Mouse (Mus musculus) right cerebral cortex, postnatal 25 days (tissue): Measurements from ENCODE around the gene Ppm1h.

Experiments used
- DNase-seq: peaks from one replicate; pipeline ENCODE4 v3.0.0; 2022

The Ppm1h gene

GRCm38 (mm10) chr10:122819808-122820207 is 141.2 kb downstream of the Ppm1h start:
- no peak for DNase-seq

DNA sequence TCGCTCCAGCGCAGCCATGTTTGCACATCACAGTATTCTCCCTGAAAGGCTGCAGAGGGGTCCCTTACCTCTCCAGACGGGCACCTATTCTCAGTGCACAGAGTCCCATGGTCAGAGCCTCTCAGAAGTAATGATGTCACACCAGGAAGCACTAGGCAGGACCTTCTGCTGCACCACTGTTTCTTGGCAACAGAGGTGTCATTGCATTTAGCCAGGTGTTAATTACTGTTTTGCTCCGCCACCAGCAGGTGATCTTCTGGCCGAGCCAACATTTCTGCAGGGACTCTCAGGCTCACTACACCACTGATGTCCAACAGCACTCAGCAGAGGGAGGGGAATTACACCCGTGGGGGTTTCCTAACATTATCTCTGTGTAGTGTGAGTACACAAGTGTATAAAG is 143.0 kb downstream of the Ppm1h start:
- no peak for DNase-seq

DNA sequence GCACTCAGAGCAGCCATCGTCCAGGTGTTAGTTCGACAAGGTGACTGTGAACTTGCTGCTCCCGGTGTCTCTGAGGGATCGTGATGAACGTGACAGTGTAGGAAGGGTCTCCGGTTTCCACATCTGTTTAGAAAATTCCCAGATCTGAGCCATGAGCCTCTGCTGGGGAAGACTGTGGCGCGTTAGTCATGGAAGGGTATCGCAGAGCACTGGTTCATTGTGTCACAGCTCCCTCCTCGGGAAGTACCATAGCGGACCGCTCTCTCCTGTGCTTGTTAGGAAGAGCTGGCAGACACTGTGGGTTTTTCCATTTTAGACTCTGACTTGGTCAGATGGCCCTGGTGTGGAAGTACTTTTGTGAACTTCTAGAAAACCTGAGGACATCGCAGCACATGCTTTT is 145.1 kb downstream of the Ppm1h start:
- no peak for DNase-seq

DNA sequence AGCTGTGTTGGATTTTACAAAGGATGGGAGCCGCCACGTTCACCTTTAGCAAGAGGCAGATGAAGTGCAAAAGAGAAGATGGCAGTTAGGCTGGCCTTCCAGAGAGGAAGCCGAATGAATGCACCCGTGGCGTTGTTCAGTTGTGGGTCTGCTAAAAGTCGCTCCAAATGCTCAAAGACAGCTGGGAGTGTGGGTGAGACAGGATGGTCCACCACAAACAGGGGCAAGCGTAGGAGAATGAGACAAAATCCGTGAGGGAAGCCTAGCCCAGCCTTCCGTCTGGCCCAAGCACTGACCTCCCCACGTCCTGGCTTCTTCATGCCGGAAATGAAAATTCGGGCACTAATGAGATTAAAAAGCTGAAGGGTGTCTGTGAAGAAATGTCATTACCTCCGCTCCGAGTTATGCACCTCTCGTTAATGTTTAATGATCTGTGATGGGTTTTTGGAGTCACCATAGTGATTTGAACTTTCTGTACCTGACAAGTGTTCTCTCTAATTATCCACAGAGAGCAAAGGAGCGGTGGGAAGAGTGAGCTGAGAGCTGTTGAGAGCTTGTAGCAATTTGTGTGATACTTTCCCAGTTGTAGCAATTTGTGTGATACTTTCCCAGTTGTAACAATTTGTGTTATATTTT is 148.3 kb downstream of the Ppm1h start:
- no peak for DNase-seq

DNA sequence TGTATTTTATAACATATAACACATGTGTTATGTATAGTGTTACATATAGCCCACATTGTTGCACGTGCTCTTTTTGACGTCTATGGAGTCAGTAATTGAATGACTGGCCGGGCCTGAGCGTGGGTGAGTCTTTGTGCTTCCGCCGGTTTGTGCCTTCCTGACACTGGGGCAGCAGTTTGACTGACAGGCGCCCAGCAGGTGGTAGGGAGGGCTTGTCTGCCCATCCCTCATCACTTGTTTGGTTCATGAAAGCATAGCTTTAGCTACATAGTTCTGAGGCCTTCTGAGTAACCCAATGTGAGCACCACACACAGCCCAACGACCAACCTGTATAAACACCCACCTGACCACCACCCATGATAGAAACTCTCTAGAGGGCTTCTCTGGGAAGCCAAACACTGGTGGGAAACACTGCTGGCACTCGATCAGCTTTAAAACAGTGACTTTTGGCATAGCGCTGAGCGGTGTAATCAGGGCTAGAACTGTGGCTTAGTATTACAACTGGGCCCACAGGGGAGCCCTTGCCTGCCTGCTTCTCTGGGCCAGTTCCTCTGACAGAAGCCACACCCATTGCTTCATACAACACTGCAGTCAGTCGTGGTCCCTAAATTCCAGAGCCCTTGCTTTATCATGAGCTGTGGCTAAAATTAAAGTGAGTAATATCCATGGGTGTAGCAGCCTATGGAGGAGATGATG is 149.3 kb downstream of the Ppm1h start:
- DNase-seq: no peak

DNA sequence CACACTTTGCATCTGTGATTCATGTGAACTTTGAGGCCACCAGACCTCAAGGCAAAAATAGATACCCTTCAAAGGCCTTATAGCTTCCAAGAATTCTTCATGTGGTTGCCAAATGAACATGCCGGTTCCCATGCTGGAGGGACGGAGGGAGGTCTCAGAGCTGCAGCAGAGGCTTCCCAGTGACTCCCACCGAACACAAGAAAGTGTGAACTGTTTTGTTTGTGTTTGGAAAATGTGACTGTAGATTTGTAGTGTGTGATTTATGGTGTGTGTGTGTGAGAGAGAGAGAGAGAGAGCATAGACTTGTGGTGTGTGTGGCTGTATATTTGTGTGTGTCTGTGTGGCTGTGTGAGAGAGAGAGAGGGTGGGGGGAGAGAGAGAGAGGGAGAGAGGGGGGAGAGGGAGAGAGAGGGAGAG is 151.2 kb downstream of the Ppm1h start:
- DNase-seq: no peak

DNA sequence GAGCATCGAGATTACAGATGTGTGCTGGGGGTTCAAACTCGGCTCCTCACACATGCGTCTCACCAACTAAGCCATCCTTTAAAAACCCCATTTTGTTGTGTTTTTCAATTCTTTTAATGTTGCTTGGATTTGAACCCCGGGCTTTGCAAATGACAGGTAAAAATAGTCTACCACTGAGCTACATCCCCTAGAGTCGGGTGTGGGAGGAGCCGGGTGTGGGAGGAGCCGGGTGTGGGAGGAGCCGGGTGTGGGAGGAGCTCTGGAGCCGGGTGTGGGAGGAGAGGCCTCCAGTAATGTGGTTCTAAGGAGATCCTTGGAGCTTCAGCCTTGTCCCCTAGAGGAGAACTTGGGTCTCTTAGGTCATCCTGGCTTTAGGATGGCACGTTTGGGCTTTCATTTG is 152.1 kb downstream of the Ppm1h start:
- no peak for DNase-seq

- DNase-seq: no peak
Observed at GRCm38 (mm10) chr10:122842014-122842413, 163.5 kb downstream of the Ppm1h start.

- DNase-seq: no peak
Observed at GRCm38 (mm10) chr10:122842961-122843360, 164.4 kb downstream of the Ppm1h start.

GRCm38 (mm10) chr10:122845471-122845870 is 166.9 kb downstream of the Ppm1h start:
- peak; percentile 31 for DNase-seq

GRCm38 (mm10) chr10:122846476-122846875 is 167.9 kb downstream of the Ppm1h start:
- no peak for DNase-seq

- no peak for DNase-seq
Observed at GRCm38 (mm10) chr10:122848020-122848457, 169.5 kb downstream of the Ppm1h start.

GRCm38 (mm10) chr10:122851267-122852160 is 173.0 kb downstream of the Ppm1h start:
- DNase-seq: peak; percentile 61

GRCm38 (mm10) chr10:122854571-122854970 is 176.0 kb downstream of the Ppm1h start:
- DNase-seq: no peak

GRCm38 (mm10) chr10:122855149-122855548 is 176.6 kb downstream of the Ppm1h start:
- DNase-seq: no peak

DNA sequence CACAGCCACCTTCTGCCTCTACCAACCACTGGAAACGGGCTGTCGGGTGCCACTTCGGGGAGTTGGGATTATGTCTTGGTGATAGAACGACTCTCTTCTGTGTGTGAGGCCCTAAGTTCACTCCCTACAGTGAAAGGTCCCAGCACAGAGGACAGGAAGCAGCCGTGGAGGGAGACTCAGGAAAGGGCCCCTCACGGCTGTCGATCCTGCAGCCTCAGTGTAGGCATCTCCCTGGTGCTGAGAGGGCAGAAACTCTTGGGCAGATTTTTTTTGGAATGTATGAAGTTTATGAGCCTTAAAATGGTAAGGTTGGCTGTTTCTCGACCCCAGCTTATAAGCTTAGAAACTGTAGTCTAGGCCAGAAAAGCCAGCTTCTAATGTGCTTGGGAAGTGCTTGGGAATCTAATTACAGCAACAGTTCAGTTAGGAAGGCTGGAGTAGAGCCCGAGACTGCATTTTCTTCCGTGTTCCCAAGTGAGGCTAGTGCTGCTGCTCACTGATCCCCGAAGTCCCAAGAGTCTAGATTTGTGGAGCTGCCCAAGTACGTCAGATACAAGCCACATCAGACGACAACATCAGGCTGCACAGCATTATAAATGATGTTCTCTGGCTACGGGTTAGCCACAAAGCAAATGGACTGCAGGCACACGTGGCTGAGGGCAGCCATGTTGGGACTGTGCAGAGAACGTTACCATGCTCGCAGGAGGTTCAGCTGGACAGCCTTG is 177.6 kb downstream of the Ppm1h start:
- DNase-seq: no peak

GRCm38 (mm10) chr10:122857155-122857554 is 178.6 kb downstream of the Ppm1h start:
- DNase-seq: peak; percentile 35

DNA sequence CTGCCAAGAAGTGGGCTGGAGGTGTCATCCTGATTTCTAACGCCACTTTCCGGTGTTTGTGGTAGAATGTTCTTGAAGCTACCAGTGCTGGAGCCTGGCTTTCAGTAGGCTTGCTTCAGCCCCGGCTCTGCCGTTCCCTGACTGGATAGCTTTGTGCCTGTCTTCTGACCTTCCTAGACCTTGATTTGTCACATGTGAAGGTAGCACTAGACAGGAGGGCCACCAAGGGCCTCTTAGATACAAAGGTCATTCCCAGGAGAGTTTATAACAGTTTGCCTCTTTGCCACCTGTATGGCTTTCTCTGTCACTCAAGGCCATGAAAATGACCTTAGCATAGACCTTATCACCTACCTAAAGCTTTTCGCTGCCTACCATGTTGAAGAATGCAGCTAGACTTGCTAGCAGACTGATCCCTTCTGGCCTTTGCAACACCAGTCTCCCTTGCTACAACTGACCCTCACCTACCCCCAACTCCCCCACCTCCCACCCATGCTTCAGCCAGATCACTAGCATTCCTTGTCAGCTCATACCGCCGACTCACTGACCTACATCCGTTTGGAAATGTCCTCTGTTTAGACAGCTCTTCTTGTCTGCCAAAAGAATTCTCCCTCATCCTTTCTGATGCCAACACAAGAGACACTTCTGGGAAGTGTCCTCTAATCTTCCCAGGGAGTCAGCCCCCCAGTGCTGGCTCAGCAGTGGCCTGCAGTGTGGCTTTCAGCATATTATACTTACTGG is 180.5 kb downstream of the Ppm1h start:
- no peak for DNase-seq

GRCm38 (mm10) chr10:122859642-122859997 is 181.1 kb downstream of the Ppm1h start:
- DNase-seq: no peak

- no peak for DNase-seq
Observed at GRCm38 (mm10) chr10:122860076-122860475, 181.5 kb downstream of the Ppm1h start.

- no peak for DNase-seq
Observed at GRCm38 (mm10) chr10:122861696-122862385, 183.3 kb downstream of the Ppm1h start.
